Mouse (Mus musculus): ENCODE data around the gene Optn. TPM values are rescaled to one million over a fixed set of nuclear protein-coding genes. Genes with fewer than 3 reads are reported as not detected.

Gene Optn
- total and polyA plus RNA-seq, 3 experiments, result 25.1 to 37.3 (median 28.0) TPM

GRCm38 (mm10) chr2:5058436-5058835 is 5.4 kb downstream of the Optn start:
- Histone ChIP-seq H3K79me2 (replicated peaks; ENCODE audit: control insufficient read depth, extremely low read depth, insufficient read depth, poor library complexity, severe bottlenecking) (peaks cover 4% of the 10 kb centered on the region; the same call in 1 of the 2 replicates), H3K27me3 (replicated peaks) (no peaks in the 10 kb centered on the region), H3K4me1 (ENCODE audit: control insufficient read depth in 1 of 2, insufficient read depth in 2 of 2) (peaks cover 2 to 26% of the 10 kb centered on the region in 2 experiments; a peak in 3 of 4 replicates), H3K9me3 (replicated peaks; ENCODE audit: low read length) (no peaks in the 10 kb centered on the region), H3K4me3 (replicated peaks in 1 of 3; ENCODE audit: low read depth in 2 of 3, low read length in 2 of 3, poor library complexity in 1 of 3) (no peak overlapping the region), H3K27ac (ENCODE audit: insufficient read depth, low read depth) (no peak overlapping the region), H3K36me3 (replicated peaks in 1 of 2; ENCODE audit: control insufficient read depth in 1 of 2, insufficient read depth in 1 of 2, low read length in 1 of 2) (peaks cover 3 to 70% of the 10 kb centered on the region in 2 experiments), H3K4me2 (ENCODE audit: insufficient read depth, low read depth, poor library complexity, severe bottlenecking) (no peak overlapping the region), H3K9ac (ENCODE audit: insufficient read depth, low read depth) (no peak overlapping the region)
- dilution Hi-C loops (cut with MboI; ENCODE audit: extremely low pct_ligation_motif_present, extremely low pct_unique_long_range_greater_than_20kb, low sequenced_read_pairs), result no loop called here
- in situ Hi-C loops (cut with MboI; ENCODE audit: low pct_ligation_motif_present, low pct_unique_long_range_greater_than_20kb, low sequenced_read_pairs), result no loop called here
- TF ChIP-seq ZC3H11A (IDR thresholded peaks at IDR 0.05; ENCODE audit: low read depth, low read length) (no peak), ELF1 (IDR thresholded peaks at IDR 0.05; ENCODE audit: low read depth, low read length) (no peak), MYC (IDR thresholded peaks at IDR 0.05; ENCODE audit: low read depth, low read length) (no peak), CHD1 (IDR thresholded peaks at IDR 0.05; ENCODE audit: low read depth, low read length) (no peak), MXI1 (IDR thresholded peaks at IDR 0.05; ENCODE audit: low read depth, low read length) (no peak), GABPA (IDR thresholded peaks at IDR 0.05; ENCODE audit: insufficient replicate concordance, low read depth, low read length) (no peak), USF1 (IDR thresholded peaks at IDR 0.05; ENCODE audit: low read depth, low read length) (no peak), NELFE (IDR thresholded peaks at IDR 0.05; ENCODE audit: low read depth, low read length) (no peak), RCOR1 (conservative IDR thresholded peaks at IDR 0.05; ENCODE audit: low read depth, low read length) (no peak), EP300 (IDR thresholded peaks at IDR 0.05; ENCODE audit: low read length) (no peak), USF2 (conservative IDR thresholded peaks at IDR 0.05; ENCODE audit: low read depth, low read length) (no peak), POLR2AphosphoS2 (IDR thresholded peaks at IDR 0.05; ENCODE audit: low read depth, low read length) (no peak), MAX (IDR thresholded peaks at IDR 0.05; ENCODE audit: low read length) (no peak), UBTF (IDR thresholded peaks at IDR 0.05; ENCODE audit: low read depth, low read length) (no peak), TCF12 (IDR thresholded peaks at IDR 0.05; ENCODE audit: low read depth, low read length) (no peak), POLR2A (IDR thresholded peaks at IDR 0.05; ENCODE audit: low read depth, low read length) (no peak), MAFK (IDR thresholded peaks at IDR 0.05; ENCODE audit: insufficient replicate concordance, low read length) (no peak), HCFC1 (IDR thresholded peaks at IDR 0.05; ENCODE audit: low read depth, low read length) (no peak)
- no peak for DNase-seq (ENCODE audit: extremely low read depth)

GRCm38 (mm10) chr2:5050562-5050961 is 13.3 kb downstream of the Optn start:
- no peaks in the 10 kb centered on the region for H3K27me3 ChIP-seq (replicated peaks)
- dilution Hi-C loops (cut with MboI; ENCODE audit: extremely low pct_ligation_motif_present, extremely low pct_unique_long_range_greater_than_20kb, low sequenced_read_pairs) (no loop called here), in situ Hi-C loops (cut with MboI; ENCODE audit: low pct_ligation_motif_present, low pct_unique_long_range_greater_than_20kb, low sequenced_read_pairs) (no loop called here)
- no peak overlapping the region for H3K4me2 ChIP-seq (ENCODE audit: insufficient read depth, low read depth, poor library complexity, severe bottlenecking)
- no peak for TF ChIP-seq E2F4 (IDR thresholded peaks at IDR 0.05; ENCODE audit: insufficient replicate concordance, low read depth, low read length)
- no peak for TF ChIP-seq MXI1 (IDR thresholded peaks at IDR 0.05; ENCODE audit: low read depth, low read length)
- TF ChIP-seq HCFC1 (IDR thresholded peaks at IDR 0.05; ENCODE audit: low read depth, low read length), result no peak
- no peak for TF ChIP-seq KAT2A (IDR thresholded peaks at IDR 0.05; ENCODE audit: insufficient replicate concordance, low read length)
- TF ChIP-seq MAX (IDR thresholded peaks at IDR 0.05; ENCODE audit: low read length), result no peak
- no peak for TF ChIP-seq JUN (IDR thresholded peaks at IDR 0.05; ENCODE audit: insufficient read depth, low read depth, low read length)
- TF ChIP-seq ZC3H11A (IDR thresholded peaks at IDR 0.05; ENCODE audit: low read depth, low read length), result no peak
- no peak for TF ChIP-seq JUND (conservative IDR thresholded peaks at IDR 0.05; ENCODE audit: low read depth, low read length)
- no peak for TF ChIP-seq CTCF (conservative IDR thresholded peaks at IDR 0.05 in 1 of 2, IDR thresholded peaks at IDR 0.05 in 1 of 2; ENCODE audit: low read depth in 2 of 2, low read length in 2 of 2)
- TF ChIP-seq RCOR1 (conservative IDR thresholded peaks at IDR 0.05; ENCODE audit: low read depth, low read length), result no peak
- TF ChIP-seq ZKSCAN1 (IDR thresholded peaks at IDR 0.05; ENCODE audit: borderline replicate concordance, low read depth, low read length), result no peak
- TF ChIP-seq TCF12 (IDR thresholded peaks at IDR 0.05; ENCODE audit: low read depth, low read length), result no peak
- no peak for TF ChIP-seq RAD21 (IDR thresholded peaks at IDR 0.05; ENCODE audit: low read depth, low read length)
- TF ChIP-seq GABPA (IDR thresholded peaks at IDR 0.05; ENCODE audit: insufficient replicate concordance, low read depth, low read length), result no peak
- TF ChIP-seq ZMIZ1 (IDR thresholded peaks at IDR 0.05; ENCODE audit: low read depth, low read length), result no peak
- peaks cover 2 to 10% of the 10 kb centered on the region in 2 experiments; a peak in 3 of 4 replicates for H3K4me1 ChIP-seq (ENCODE audit: control insufficient read depth in 1 of 2, insufficient read depth in 2 of 2)
- no peaks in the 10 kb centered on the region for H3K79me2 ChIP-seq (replicated peaks; ENCODE audit: control insufficient read depth, extremely low read depth, insufficient read depth, poor library complexity, severe bottlenecking)
- no peak for DNase-seq (ENCODE audit: extremely low read depth)
- H3K27ac ChIP-seq (ENCODE audit: insufficient read depth, low read depth), result no peak overlapping the region
- no peak overlapping the region for H3K4me3 ChIP-seq (replicated peaks in 1 of 3; ENCODE audit: low read depth in 2 of 3, low read length in 2 of 3, poor library complexity in 1 of 3)
- H3K36me3 ChIP-seq (replicated peaks in 1 of 2; ENCODE audit: control insufficient read depth in 1 of 2, insufficient read depth in 1 of 2, low read length in 1 of 2), result peaks cover 25 to 79% of the 10 kb centered on the region in 2 experiments
- no peak overlapping the region for H3K9ac ChIP-seq (ENCODE audit: insufficient read depth, low read depth)
- no peaks in the 10 kb centered on the region for H3K9me3 ChIP-seq (replicated peaks; ENCODE audit: low read length)

All from CH12.LX (cell line).